ENCODE assay signal across 23 mouse cellular contexts in genomic region chr13:89324282-89324681, GRCm38 (mm10).
DNase-seq lines count a peak whose midpoint lies in the region; ATAC-seq lines count a peak whose summit lies in the region.
"Had no signal": no experiment of that assay in that cellular context is flagged by ENCODE, and none has a peak within 500 bp of the region (broad histone marks: within the 10 kb centered on the region; RNA-seq: fewer than 3 reads in every experiment).

No protein-coding gene starts in this region.

- no peaks in the 10 kb centered on the region for H3K4me1 ChIP-seq in hindbrain, embryonic 16.5 days (ENCODE audit: control insufficient read depth, insufficient read depth, low read depth, low read length)
- H3K4me1 ChIP-seq: embryonic facial prominence, embryonic 10.5 days; forebrain, embryonic 13.5 days; heart, embryonic 10.5 days; hindbrain, embryonic 15.5 days; liver, embryonic 13.5 days; neural tube, embryonic 12.5 days; stomach, embryonic 15.5 days had no signal

- no peak overlapping the region for H3K9ac ChIP-seq in hindbrain, embryonic 16.5 days (ENCODE audit: low read depth, low read length)
- H3K9ac ChIP-seq: forebrain, embryonic 13.5 days; hindbrain, embryonic 15.5 days; liver, embryonic 13.5 days; neural tube, embryonic 12.5 days; stomach, embryonic 15.5 days had no signal

- no peaks in the 10 kb centered on the region for H3K27me3 ChIP-seq in hindbrain, embryonic 16.5 days (replicated peaks; ENCODE audit: control insufficient read depth, insufficient read depth, low read length)
- H3K27me3 ChIP-seq: forebrain, embryonic 13.5 days; hindbrain, embryonic 15.5 days; liver, embryonic 13.5 days; neural tube, embryonic 12.5 days; stomach, embryonic 15.5 days had no signal

- H3K27ac ChIP-seq in hindbrain, embryonic 16.5 days (ENCODE audit: low read depth, low read length): no peak overlapping the region
- H3K27ac ChIP-seq: embryonic facial prominence, embryonic 10.5 days; forebrain, embryonic 13.5 days; heart, embryonic 10.5 days; hindbrain, embryonic 15.5 days; layer of hippocampus, adult 2 months; liver, embryonic 13.5 days; macrophage; neural tube, embryonic 12.5 days; stomach, embryonic 15.5 days had no signal

- 91% methylated on average over 2 of the region's 2 CpGs for WGBS in hindbrain, embryonic 16.5 days

- no peaks in the 10 kb centered on the region for H3K9me3 ChIP-seq in hindbrain, embryonic 16.5 days (ENCODE audit: control insufficient read depth, low read length)
- H3K9me3 ChIP-seq: embryonic facial prominence, embryonic 10.5 days; forebrain, embryonic 13.5 days; heart, embryonic 10.5 days; hindbrain, embryonic 15.5 days; liver, embryonic 13.5 days; neural tube, embryonic 12.5 days; stomach, embryonic 15.5 days had no signal

- intact Hi-C loops in gastrocnemius, postnatal 14 days (cut with DNase I; ENCODE audit: low total_unique reads): no loop called here

- no peaks in the 10 kb centered on the region for H3K36me3 ChIP-seq in hindbrain, embryonic 16.5 days (ENCODE audit: control insufficient read depth, insufficient read depth, low read length)
- H3K36me3 ChIP-seq: embryonic facial prominence, embryonic 10.5 days; heart, embryonic 10.5 days; hindbrain, embryonic 15.5 days; liver, embryonic 13.5 days; neural tube, embryonic 12.5 days; stomach, embryonic 15.5 days had no signal

- peak; percentile 0 for DNase-seq in lung, postnatal 25 days (ENCODE audit: low spot score)
- DNase-seq in lung, postnatal 10 days: no peak
- peak; percentile 31 to 70 for DNase-seq in frontal cortex, postnatal 36 days (ENCODE audit: low spot score in 2 of 2)
- DNase-seq in right cerebral cortex, postnatal 36 days (ENCODE audit: low spot score in 2 of 2): peak; percentile 49 to 72
- no peak for DNase-seq in gastrocnemius, postnatal 14 days
- DNase-seq: adrenal gland, postnatal 14 days; cerebellum, adult 2 months; gastrocnemius, postnatal 10 days; heart, postnatal 14 days; kidney, adult 18-20 months; kidney, postnatal 10 days; liver, embryonic 13.5 days had no signal

- H3K4me3 ChIP-seq in hindbrain, embryonic 16.5 days (ENCODE audit: low read length): no peak overlapping the region
- H3K4me3 ChIP-seq: embryonic facial prominence, embryonic 10.5 days; forebrain, embryonic 13.5 days; heart, embryonic 10.5 days; hindbrain, embryonic 15.5 days; layer of hippocampus, adult 2 months; liver, embryonic 13.5 days; neural tube, embryonic 12.5 days; stomach, embryonic 15.5 days had no signal

- H3K4me2 ChIP-seq in hindbrain, embryonic 16.5 days (ENCODE audit: low read length): no peak overlapping the region
- H3K4me2 ChIP-seq: forebrain, embryonic 13.5 days; hindbrain, embryonic 15.5 days; liver, embryonic 13.5 days; midbrain, embryonic 11.5 days; neural tube, embryonic 12.5 days; stomach, embryonic 15.5 days had no signal

- ATAC-seq in CD4-positive, CD25-positive, alpha-beta regulatory T cell, adult 4 months: peak; percentile 35
- no peak for ATAC-seq in hindbrain, embryonic 16.5 days
- ATAC-seq: forebrain, embryonic 13.5 days had no signal

Comparison
In these comparisons a context has a peak if more than half of its experiments do, and no peak if none do; other contexts are left out.
1. DNase-seq: peak in lung, postnatal 25 days (single experiment), frontal cortex, postnatal 36 days (2 of 2) and right cerebral cortex, postnatal 36 days (2 of 2); none in lung, postnatal 10 days (single experiment) and gastrocnemius, postnatal 14 days (single experiment).